Mouse (Mus musculus) ZHBTc4 (cell line): ENCODE results near the gene Rbm43.

ENCODE experiments used
- DNase-seq: peaks from one replicate; pipeline ENCODE4 v3.0.0-alpha.2; 2011; ENCODE audit warnings: low read depth, low spot score

Gene Rbm43

GRCm38 (mm10) chr2:51934574-51935334 lies at the start of gene Rbm43:
Gene Rbm43, minus strand, starts transcription at chr2:51935163.
- DNase-seq, result peak; percentile 87

DNA sequence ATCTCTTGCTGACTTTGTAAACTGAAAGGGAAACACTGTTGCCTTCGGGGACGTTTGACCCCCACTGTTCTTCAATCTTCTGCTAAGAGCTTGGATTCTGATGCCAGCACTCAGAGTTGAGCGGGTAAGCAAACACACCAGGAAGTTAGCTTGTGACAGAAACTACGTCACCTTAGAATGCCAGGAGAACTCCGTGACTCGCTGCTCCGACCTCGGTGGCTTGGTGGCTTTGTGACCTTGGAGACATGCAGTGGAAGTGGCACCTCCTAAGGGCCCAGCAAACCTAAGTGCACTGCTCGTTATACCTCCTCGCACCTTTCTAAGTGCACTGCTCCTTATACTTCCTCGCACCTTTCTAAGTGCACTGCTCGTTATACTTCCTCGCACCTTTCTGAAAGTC lies 47.3 kb upstream of the Rbm43 start:
- no peak for DNase-seq

- no peak for DNase-seq
Measured at GRCm38 (mm10) chr2:51981630-51982029, 46.7 kb upstream of the Rbm43 start.

DNA sequence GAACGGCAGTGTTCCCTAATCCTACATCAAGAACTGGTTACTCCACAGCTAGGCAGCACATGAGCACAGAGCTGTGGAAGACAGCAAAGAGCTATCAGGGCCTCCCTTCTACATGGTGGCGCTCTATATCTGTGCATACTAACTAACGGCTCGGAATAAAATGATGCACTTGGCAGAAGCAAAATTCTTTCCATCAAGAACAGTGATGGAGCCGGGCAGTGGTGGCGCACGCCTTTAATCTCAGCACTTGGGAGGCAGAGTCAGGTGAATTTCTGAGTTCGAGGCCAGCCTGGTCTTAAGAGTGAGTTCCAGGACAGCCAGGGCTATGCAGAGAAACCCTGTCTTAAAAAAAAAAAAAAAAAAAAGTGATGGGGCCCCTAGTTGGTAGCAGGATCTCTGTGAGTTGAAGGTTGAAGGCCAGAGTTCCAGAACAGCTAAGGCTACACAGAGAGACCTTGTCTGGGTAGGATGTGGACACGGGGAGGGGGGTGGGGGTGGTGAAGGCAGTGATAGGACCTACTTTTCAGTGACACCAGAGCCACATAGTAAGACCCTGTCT lies 38.5 kb upstream of the Rbm43 start, which contains the start of gene Nmi:
TSS of gene Nmi (minus strand) at position 85 of the 559 bp plus-strand sequence.
- peak; percentile 9 for DNase-seq

DNA sequence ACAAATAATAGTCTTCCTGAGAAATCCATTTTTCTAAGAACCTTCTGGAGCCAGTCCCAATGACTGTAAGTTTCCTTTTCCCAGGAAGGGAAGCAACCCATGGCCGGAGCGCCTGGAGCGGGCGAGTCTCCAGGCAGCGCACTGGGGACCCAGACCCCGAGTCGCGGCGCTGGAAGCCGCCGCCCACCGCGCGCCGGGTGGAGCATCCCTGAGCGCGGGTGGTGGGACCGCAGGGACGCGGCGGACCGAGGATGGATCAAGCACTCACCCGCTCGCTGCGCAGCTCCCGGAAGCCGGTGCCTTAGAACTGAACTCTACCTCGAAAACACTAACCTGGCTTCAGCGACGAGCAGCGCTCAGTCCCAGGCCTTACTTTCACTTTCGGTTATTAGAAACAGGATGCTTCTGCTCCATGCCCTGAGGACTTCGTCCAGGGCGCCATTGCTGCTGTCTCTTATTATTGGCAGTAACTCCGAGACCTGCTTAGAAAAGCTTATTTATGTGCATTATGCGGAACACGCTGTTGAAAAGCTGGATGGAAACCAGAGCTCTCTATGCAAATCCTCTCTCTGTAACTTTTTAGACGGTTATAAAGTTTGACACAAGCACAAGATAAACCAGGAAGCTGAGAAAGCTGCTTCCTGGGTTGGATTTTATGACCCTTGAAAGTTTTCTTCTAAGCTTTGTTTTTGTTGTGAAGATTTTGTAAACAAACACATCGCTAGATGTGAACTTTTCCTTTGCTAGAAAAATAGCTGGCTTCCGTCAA lies 37.9 kb upstream of the Rbm43 start:
- DNase-seq, result peak; percentile 48

- no peak for DNase-seq
Measured at GRCm38 (mm10) chr2:51972142-51972541, 37.2 kb upstream of the Rbm43 start.

- DNase-seq, result no peak
Measured at GRCm38 (mm10) chr2:51970897-51971296, 35.9 kb upstream of the Rbm43 start.

GRCm38 (mm10) chr2:51967288-51967687 lies 32.3 kb upstream of the Rbm43 start:
- no peak for DNase-seq

DNA sequence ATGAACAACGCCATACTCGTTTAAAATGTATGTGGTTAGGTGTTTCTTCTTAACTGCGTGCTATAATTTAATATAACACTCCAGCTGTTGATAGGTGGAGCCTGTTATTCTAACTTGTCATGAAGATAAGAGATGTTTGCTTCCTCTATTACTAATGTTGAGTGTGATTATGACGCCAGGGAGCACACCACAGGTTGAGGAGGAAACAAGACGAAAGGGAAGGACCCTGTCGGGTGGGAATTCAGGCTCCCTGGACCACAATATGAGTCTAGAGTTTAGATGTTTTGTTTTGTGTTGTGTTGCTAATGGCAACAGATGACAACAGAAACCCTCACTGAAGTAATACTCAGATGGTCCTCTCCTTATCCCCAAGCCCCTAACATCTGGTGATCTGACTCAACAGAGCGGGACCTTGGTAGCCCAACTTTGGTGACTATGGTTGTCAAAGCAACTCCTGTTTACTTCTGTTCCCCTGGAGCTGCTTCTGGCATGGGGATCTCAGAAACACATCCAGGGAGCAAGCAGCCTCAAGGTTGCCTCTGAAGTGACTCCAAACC lies 18.8 kb upstream of the Rbm43 start:
- no peak for DNase-seq

DNA sequence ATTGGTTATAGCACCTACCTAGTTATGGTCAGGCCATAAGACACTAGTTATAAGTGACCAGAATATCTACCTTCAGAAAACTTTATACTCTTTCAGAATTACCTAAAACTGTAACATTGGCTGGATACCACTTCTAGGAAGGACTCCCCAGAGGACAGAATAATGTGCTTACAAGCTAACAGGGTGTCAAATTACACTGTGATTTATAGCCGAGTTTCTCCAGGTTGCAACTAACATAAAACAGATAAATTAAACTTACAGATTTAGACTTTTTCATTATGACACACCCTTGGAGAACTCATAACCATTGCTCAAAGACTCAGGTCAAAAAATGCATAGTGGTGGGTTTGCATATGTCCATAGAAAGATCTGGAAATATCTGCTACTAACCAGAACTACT lies 15.9 kb upstream of the Rbm43 start:
- no peak for DNase-seq

DNA sequence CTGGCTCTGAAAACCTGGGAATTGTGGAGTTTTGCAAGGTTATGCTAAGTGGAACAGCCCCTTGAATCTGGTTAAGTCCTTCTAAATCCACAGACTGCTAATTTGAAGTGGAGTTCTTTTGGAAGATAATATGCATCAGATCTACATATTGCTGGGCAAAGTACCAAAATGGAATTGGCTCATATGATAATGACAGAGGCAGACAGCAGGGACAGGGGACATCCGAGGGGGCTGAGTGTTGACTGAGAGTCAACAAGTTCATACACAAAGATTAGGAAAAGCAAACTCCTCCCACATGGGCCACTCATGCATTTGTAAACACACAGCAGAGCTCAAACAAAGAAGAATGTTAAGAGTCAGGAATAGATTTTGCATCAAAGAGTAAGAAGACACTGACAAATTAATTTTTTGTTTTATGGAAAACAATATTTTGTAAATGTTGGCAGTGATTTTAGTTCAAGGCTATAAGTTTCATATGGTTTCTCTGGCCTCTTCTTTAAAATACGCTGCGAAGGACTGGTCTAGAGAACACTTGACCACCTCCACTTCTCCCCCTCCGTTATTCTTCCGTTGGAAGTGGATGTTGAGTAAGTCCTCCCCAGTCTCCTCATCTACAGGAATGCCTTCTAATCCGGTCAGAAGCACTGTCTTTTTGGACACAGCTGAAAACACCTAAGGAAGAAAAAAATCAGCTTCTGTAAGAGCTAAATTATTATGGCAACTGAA lies 13.3 kb upstream of the Rbm43 start:
- no peak for DNase-seq

- peak; percentile 44 for DNase-seq
Measured at GRCm38 (mm10) chr2:51945812-51946211, 10.8 kb upstream of the Rbm43 start.

DNA sequence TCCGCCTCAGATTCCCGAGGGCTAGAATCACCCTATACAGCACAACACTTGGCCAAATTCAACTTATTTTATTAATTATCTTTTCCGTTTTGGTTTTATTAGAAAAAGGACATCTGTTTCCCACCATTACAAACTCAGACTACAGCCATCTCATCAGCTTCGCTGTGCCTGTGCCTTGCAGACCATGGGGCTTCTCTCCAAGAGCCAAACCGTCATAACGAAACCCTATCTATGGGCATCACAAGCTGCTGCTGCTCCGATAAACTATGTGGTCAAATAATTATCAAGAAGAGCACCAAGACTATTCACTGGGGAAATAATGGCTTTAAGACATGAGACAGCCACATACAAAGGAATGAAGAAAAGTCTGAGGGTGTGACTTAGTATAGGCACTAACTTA lies 6.9 kb upstream of the Rbm43 start:
- DNase-seq, result no peak

- no peak for DNase-seq
Measured at GRCm38 (mm10) chr2:51938750-51939149, 3.8 kb upstream of the Rbm43 start.

GRCm38 (mm10) chr2:51937004-51937403 lies 2.0 kb upstream of the Rbm43 start:
- DNase-seq, result peak; percentile 29

GRCm38 (mm10) chr2:51936585-51936984 lies 1.6 kb upstream of the Rbm43 start:
- DNase-seq, result no peak

DNA sequence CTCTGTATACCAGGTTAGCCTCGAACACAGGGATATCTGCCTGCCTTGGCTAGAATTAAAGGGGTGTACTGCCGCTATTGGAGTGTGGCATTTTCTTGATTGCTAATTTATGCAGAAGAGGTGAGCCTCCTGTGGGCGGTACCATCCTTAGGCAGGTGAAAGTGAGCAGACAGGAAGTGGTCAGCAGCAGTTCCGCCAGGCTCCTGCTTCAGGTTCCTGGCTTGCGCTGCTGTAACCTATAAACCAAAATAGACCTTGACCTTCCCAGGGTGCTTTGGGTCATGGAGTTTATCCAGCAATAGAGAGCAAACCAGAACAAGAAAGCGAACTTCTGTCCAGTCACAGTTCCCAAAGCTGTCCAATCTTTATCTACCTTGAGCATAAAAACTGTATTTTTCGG lies 958 bp upstream of the Rbm43 start:
- DNase-seq, result no peak

DNA sequence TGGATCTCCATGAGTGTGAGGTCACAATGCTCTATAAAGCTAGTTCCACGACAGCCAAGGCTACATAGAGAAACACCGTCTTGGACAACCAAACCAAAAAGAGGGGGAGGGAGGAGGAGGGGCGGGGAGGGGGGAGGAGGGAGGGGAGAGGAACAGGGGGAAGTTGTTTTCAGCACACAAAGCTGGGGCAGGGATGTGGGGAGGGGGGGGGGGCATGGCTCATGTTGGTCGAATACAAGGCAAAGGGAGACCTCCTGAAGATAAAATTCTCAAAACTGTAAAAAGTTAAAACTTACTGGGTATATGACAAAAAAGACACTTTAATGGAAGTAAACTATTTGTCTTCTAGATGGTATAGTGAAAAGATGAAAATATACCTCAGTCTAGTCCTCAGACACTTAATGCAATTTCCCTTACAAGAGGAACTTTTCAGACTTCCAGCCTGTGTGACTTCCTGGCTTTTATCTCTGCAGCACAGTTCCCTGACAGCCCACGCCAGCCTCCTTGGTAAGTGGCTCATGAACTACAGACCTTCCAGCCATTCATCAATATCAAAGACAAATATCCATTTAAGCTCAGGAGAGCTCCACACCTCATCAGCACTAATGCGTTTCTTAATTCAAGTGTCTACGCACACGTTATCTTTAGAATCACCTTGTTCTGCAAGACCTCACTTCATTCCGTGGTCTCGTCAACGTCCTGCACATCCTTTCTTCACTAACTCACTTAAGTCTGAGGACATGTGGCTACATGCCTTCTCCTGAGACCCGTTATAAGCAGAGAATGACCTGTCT lies 1.4 kb downstream of the Rbm43 start:
- DNase-seq, result no peak

GRCm38 (mm10) chr2:51931241-51931640 lies 3.7 kb downstream of the Rbm43 start:
- DNase-seq, result no peak

- peak; percentile 85 for DNase-seq
Measured at GRCm38 (mm10) chr2:51914944-51915680, 19.9 kb downstream of the Rbm43 start.
